Mouse (Mus musculus): ENCODE measurements around the gene Bpifb2. TPM values are rescaled to one million over a fixed set of nuclear protein-coding genes. Genes with fewer than 3 reads are reported as not detected.

Bpifb2 gene
- total RNA-seq, 4 experiments from 2014 or later, result not detected

DNA sequence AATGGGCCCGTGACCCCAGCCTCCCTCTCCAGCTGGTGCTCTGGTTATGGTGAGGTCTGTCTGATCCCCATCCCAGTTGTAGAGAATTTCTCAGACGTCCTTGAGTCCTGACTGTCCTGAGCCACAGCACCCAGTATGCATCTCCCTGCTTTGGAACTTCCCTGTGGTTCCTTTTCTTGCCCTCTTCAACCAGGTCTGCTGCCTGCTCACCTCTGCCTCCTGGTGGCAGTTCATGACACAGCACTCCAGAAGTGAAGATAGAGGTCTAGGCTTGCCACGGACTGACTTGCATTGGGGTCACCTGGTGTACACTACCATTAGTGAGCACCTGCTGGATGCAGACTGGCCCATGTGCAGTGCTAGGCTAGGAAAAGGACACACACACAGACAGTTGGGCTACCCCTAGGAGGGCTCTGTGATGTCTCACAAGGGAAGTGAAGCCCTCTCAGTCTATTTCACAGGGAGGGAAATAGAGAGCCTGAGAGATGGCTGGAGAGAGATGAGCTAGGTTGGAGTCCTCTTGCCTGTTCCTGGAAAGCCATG lies 55.1 kb downstream of the Bpifb2 start:
- peak in 1 of 2 experiments; percentile 34 for DNase-seq (ENCODE audit: low spot score in 2 of 2)

DNA sequence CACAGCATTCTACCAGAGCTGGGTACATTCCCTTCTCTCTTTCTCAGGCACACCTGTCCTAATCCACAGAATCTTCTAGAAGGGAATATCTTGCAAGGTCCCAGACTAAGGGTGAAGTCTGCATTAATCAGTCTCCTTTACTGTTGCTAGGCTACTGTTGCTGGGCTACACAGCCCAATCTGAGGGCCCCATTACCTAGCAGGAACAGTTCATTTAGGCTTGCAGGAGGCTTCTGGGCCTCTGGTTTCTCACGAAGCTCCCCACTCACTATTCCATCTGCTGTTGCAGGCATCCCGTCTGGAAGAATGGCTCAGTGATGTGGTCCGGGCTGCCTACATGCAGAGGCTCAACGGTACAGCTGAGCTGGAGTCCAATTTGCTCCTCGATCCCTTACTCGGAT lies 56.3 kb downstream of the Bpifb2 start:
- DNase-seq (ENCODE audit: low spot score in 2 of 2), result no peak

DNA sequence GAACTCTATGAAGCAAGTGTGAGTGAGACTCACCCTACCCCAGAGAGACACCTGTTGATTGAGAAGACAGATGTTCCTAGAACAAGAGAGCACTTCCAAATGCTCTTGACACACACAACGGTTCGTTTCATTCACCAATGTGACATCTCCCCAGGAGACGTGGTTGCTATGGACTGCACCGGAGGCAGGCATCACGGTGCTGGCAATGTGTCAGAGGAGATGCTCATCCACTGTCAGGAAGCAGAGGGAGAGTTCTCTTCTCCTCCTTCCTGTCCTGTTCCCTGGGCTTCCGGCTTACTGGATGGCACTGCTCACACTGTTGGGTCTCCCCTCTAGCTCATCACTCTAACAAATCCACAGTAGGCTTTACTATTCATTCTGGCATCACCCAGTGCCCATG lies 58.5 kb downstream of the Bpifb2 start:
- DNase-seq (ENCODE audit: low spot score in 2 of 2), result no peak

DNA sequence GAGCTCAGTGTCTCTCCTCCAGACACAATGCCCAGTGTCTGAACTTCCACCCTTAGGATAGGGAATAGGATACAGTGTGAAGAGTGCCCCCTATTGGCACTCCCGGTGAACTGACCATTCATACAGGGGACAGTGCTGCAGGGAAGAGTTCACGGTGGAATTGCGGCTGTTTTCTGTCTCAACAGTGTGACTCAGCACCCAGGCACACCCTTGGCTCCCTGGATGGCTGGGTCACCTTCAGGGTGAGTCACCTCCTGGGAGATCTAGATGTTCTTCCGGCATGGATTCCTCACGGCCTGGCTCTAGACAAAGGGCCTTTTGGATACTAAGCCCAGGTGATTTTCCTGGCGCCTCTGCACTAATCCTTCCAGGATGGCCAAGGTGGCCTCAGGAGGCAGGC lies 60.5 kb downstream of the Bpifb2 start:
- DNase-seq (ENCODE audit: low spot score in 2 of 2), result no peak

DNA sequence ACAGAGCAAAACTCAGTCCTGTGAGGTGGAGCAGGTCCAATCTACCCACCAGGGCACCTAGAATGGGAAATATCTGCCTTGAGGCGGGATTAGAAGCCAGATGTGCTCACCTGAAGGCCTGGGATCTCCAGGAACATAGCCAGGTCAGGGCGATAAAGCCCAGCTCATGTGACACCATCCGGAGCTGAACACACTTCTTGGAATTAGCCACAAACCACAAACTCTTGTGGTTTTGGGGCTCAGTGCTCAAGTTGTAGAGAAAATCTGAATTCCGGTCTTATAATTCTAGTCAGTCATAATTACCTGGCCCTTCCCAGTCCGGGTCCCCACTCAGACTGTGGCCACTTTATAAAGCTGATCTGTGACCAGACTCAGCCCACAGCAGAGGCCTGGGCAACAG lies 63.0 kb downstream of the Bpifb2 start, which contains the start of gene Bpifb4:
Gene Bpifb4, plus strand, starts transcription at position 370 of the 400 bp plus-strand sequence.
- DNase-seq (ENCODE audit: low spot score in 2 of 2), result no peak

DNA sequence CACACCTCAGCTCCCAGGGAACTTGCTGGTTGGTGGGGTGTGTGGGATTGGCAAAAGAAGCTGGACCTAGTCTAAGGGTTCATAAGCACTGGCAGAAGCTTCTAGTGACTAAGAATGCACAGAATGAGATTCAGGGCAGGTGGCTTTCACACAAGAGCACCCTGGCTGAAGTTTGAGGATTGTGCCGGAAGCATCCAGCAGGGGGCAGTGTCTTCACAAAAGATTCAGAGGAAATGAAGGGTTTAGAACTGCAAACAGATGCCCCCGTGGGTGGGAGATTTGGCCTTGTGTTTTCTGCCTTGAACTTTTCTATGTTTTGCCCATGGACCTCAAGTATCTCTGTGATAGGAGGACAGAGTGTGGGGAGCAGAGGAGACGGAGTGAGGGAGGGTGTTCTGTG lies 68.7 kb downstream of the Bpifb2 start:
- peak in 1 of 2 experiments; percentile 59 for DNase-seq (ENCODE audit: low spot score in 2 of 2)

DNA sequence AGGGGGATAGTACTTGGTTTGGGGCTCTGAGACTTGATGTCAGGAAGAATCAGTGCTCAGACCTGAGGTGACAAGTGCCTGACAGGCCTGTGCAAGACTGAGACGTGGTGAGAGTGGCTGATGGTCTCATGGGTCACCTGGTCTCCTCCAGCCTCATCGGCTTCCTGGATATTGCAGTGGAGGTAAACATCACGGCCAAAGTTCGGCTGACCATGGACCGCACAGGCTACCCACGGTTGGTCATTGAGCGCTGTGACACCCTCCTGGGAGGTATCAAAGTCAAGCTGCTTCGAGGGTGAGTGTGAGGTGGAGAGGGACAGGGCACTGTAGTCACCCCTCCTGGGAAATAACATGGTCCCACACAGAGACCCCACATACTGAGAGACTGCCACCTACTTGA lies 69.7 kb downstream of the Bpifb2 start:
- no peak for DNase-seq (ENCODE audit: low spot score in 2 of 2)

Other genes starting within 250 kb of the Bpifb2 start
- 10 to 100 TPM; 26.1 to 31.6 (median 28.6) TPM for gene Commd7, start 242.3 kb upstream of the Bpifb2 start, total RNA-seq (2022)
- 1 to 10 TPM in 3 of 4 experiments, under 1 TPM in 1; 0.57 to 1.5 (median 1.0) TPM for gene Dnmt3b, start 225.6 kb upstream of the Bpifb2 start, total RNA-seq (2022)
- not detected for gene Dnmt3c, start 178.4 kb upstream of the Bpifb2 start, total RNA-seq (2022)
- gene Mapre1, start 133.8 kb upstream of the Bpifb2 start, total RNA-seq (2022), result 10 to 100 TPM; 67.5 to 87.9 (median 79.4) TPM
- under 1 TPM; 0.19 to 0.54 (median 0.27) TPM for gene Efcab8, start 95.1 kb upstream of the Bpifb2 start, total RNA-seq (2022)
- not detected for gene Sun5, start 4.0 kb upstream of the Bpifb2 start, total RNA-seq (2022)
- gene Bpifb6, start 25.3 kb downstream of the Bpifb2 start, total RNA-seq (2022), result not detected
- gene Bpifb3, start 43.2 kb downstream of the Bpifb2 start, total RNA-seq (2022), result not detected
- not detected for gene Bpifb4, start 63.2 kb downstream of the Bpifb2 start, total RNA-seq (2022)
- not detected for gene Bpifa6, start 99.9 kb downstream of the Bpifb2 start, total RNA-seq (2022)
- not detected for gene Bpifa2, start 133.2 kb downstream of the Bpifb2 start, total RNA-seq (2022)

Measured in left cerebral cortex, adult 8-10 months (tissue).